Mouse (Mus musculus) megakaryocyte-erythroid progenitor cell, adult 5-6 weeks (primary cell): ENCODE data around the gene Ampd2. TPM values are rescaled to one million over a fixed set of nuclear protein-coding genes. Genes with fewer than 3 reads are reported as not detected.

Experiments
- ATAC-seq: replicated peaks from 2 replicates; pipeline ENCODE4 v1.8.0; 2016; ENCODE audit warnings: mild to moderate bottlenecking, inconsistent platforms; ENCODE audit not compliant: severe bottlenecking, poor library complexity, low FRiP score, low TSS enrichment
- total RNA-seq, 2 experiments: library from RNA; stranded (forward) in 1 of 2; stranded (reverse) in 1 of 2; fragments of 200-1000, 215-1000 nt in 1 of 2; fragments of >200 nt in 1 of 2; fragmentation: Nextera tagmentation in 1 of 2; gene quantifications; 2 replicates each; pipeline ENCODE4 v1.2.3; 2014 to 2017

The Ampd2 gene
- total RNA-seq, 2 experiments from 2014 or later, result 41.6 to 56.9 TPM

DNA sequence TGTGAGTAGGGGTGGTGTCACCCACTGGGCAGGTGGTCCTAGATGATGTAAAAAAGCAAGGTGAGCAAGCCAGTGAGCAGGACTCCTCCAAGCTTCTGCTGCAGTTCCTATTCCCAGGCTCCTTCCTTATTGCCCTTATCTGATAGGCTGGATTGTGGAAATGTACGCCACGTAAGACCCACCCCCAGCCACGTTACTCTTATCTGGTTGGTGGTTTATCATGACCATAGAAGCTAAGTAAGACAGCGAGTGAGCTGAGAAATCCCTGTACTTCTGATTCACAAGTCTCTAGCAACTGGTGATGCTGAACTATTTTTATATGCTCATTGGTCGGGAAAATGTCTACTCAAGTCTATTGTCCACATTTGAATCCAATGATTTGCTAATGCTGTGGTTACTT, 60.4 kb downstream of the Ampd2 start:
- ATAC-seq, result no peak

- ATAC-seq, result no peak
These were observed 61.1 kb downstream of the Ampd2 start for GRCm38 (mm10) chr3:108025318-108025717.

Other genes with a start within 250 kb of the Ampd2 start
- gene Eps8l3, start 209.4 kb downstream of the Ampd2 start, total RNA-seq (2014; fragmentation: Nextera tagmentation), result not detected in 2 replicates
- not detected in 2 replicates for gene Eps8l3, start 209.4 kb downstream of the Ampd2 start, total RNA-seq (2017)
- gene Gstm5, start 190.8 kb downstream of the Ampd2 start, total RNA-seq (2014; fragmentation: Nextera tagmentation), result 233 and 255 TPM in 2 replicates
- gene Gstm5, start 190.8 kb downstream of the Ampd2 start, total RNA-seq (2017), result 231 and 241 TPM in 2 replicates
- 0.62 and 6.3 TPM in 2 replicates for gene Gstm7, start 154.8 kb downstream of the Ampd2 start, total RNA-seq (2014; fragmentation: Nextera tagmentation)
- 1.9 TPM in 1 of 2 replicates, not detected in the other for gene Gstm7, start 154.8 kb downstream of the Ampd2 start, total RNA-seq (2017)
- not detected in 2 replicates for gene Gstm6, start 142.9 kb downstream of the Ampd2 start, total RNA-seq (2014; fragmentation: Nextera tagmentation)
- not detected in 2 replicates for gene Gstm6, start 142.9 kb downstream of the Ampd2 start, total RNA-seq (2017)
- gene Gstm3, start 117.4 kb downstream of the Ampd2 start, total RNA-seq (2014; fragmentation: Nextera tagmentation), result not detected in 2 replicates
- gene Gstm3, start 117.4 kb downstream of the Ampd2 start, total RNA-seq (2017), result not detected in 2 replicates
- gene Gstm2, start 100.2 kb downstream of the Ampd2 start, total RNA-seq (2014; fragmentation: Nextera tagmentation), result not detected in 2 replicates
- 1.5 and 2.6 TPM in 2 replicates for gene Gstm2, start 100.2 kb downstream of the Ampd2 start, total RNA-seq (2017)
- gene Gstm1, start 68.7 kb downstream of the Ampd2 start, total RNA-seq (2014; fragmentation: Nextera tagmentation), result 9.1 and 18.8 TPM in 2 replicates
- 8.4 and 14.7 TPM in 2 replicates for gene Gstm1, start 68.7 kb downstream of the Ampd2 start, total RNA-seq (2017)
- gene Gstm4, start 41.8 kb downstream of the Ampd2 start, total RNA-seq (2014; fragmentation: Nextera tagmentation), result 2.8 and 3.6 TPM in 2 replicates
- gene Gstm4, start 41.8 kb downstream of the Ampd2 start, total RNA-seq (2017), result 1.7 and 2.9 TPM in 2 replicates
- gene Gnat2, start 6.1 kb upstream of the Ampd2 start, total RNA-seq (2014; fragmentation: Nextera tagmentation), result 0.64 TPM in 1 of 2 replicates, not detected in the other
- 1.7 TPM in 1 of 2 replicates, not detected in the other for gene Gnat2, start 6.1 kb upstream of the Ampd2 start, total RNA-seq (2017)
- gene Gnai3, start 59.5 kb upstream of the Ampd2 start, total RNA-seq (2014; fragmentation: Nextera tagmentation), result 59.5 and 66.7 TPM in 2 replicates
- gene Gnai3, start 59.5 kb upstream of the Ampd2 start, total RNA-seq (2017), result 114 and 126 TPM in 2 replicates
- not detected in 2 replicates for gene Gpr61, start 68.2 kb upstream of the Ampd2 start, total RNA-seq (2014; fragmentation: Nextera tagmentation)
- gene Gpr61, start 68.2 kb upstream of the Ampd2 start, total RNA-seq (2017), result not detected in 2 replicates
- gene Amigo1, start 99.7 kb upstream of the Ampd2 start, total RNA-seq (2014; fragmentation: Nextera tagmentation), result 1.3 and 2.3 TPM in 2 replicates
- gene Amigo1, start 99.7 kb upstream of the Ampd2 start, total RNA-seq (2017), result 0.66 and 1.9 TPM in 2 replicates
- gene Cyb561d1, start 114.6 kb upstream of the Ampd2 start, total RNA-seq (2014; fragmentation: Nextera tagmentation), result 3.8 and 5.0 TPM in 2 replicates
- gene Cyb561d1, start 114.6 kb upstream of the Ampd2 start, total RNA-seq (2017), result 3.5 and 4.6 TPM in 2 replicates
- gene Atxn7l2, start 124.3 kb upstream of the Ampd2 start, total RNA-seq (2014; fragmentation: Nextera tagmentation), result 8.3 and 12.1 TPM in 2 replicates
- gene Atxn7l2, start 124.3 kb upstream of the Ampd2 start, total RNA-seq (2017), result 1.9 and 3.2 TPM in 2 replicates
- gene Sypl2, start 140.0 kb upstream of the Ampd2 start, total RNA-seq (2014; fragmentation: Nextera tagmentation), result not detected in 2 replicates
- gene Sypl2, start 140.0 kb upstream of the Ampd2 start, total RNA-seq (2017), result not detected in 2 replicates
- 223 and 248 TPM in 2 replicates for gene Psma5, start 170.3 kb upstream of the Ampd2 start, total RNA-seq (2014; fragmentation: Nextera tagmentation)
- gene Psma5, start 170.3 kb upstream of the Ampd2 start, total RNA-seq (2017), result 358 and 414 TPM in 2 replicates
- gene Sort1, start 197.4 kb upstream of the Ampd2 start, total RNA-seq (2014; fragmentation: Nextera tagmentation), result 4.5 and 7.6 TPM in 2 replicates
- gene Sort1, start 197.4 kb upstream of the Ampd2 start, total RNA-seq (2017), result 5.8 and 7.7 TPM in 2 replicates